Mouse (Mus musculus) right cerebral cortex, adult 18-20 months (tissue): ENCODE data around the gene Olfr117.
"Not testable (repeated sequence)": the region's sequence is repeated elsewhere in the genome, so short reads cannot be mapped to it uniquely, and the experiment has no call there.

Experiments
- DNase-seq: peaks from one replicate; pipeline ENCODE4 v3.0.0; 2022; ENCODE audit warnings: mixed read lengths

Gene Olfr117

DNA sequence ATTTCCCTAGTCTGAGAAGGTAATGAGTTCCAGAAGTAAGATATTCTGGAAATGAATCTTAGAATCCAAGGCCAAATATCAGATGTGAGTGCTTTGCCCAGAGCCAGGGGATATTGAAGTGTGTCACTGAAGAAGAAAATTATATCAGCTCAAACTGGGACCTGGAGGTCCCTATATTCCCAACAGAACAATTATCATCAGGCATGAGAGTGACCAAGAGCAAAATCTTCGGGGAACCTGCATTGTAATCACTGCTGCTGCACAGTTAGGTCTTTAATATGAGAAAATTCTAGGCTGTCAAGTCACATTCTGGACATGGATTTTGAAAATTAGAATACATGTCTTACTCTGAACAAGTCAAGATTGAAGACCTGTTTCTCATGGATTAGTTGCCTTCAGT, at the start of gene Olfr117:
Gene Olfr117, minus strand, starts transcription at position 101 of the 400 bp plus-strand sequence.
- no peak for DNase-seq

DNA sequence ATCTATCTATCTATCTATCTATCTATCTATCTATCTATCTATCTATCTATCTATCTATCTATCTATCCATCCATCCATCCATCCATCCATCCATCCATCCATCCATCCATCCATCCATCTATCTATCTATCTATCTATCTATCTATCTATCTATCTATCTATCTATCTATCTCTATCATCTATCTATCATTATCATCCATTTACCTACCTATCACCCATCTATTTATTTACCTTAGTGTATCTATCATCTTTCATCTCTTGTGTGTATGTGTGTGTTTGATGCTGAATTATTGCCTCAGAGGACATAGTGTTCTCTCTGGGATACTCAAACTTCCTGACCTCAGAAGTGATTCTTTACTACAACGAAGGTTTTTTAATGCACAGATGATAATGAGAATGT, 32.7 kb upstream of the Olfr117 start, which contains the start of gene Olfr119:
Gene Olfr119, plus strand, starts transcription at position 301 of the 400 bp plus-strand sequence.
- not testable (repeated sequence) for DNase-seq

DNA sequence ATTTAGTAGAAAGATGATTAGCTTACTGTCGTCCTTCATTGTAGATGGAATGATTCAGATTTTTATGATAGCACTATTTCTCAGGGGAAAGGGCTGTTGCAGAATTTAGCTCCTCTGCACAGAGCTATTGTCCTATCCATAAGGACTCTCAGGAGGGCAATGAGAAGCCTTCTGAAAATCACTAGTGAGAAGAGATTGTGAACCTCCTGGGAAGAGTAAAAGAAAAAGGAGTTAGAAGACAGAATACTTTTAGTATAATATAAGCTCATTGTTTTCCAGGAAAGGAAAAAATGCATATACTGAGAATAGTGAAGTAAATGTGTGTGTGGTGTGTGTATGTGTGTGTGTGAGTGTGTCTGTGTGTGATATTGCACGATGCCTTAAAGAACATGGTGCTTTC, 3.1 kb upstream of the Olfr117 start, which contains the start of gene Olfr118:
Gene Olfr118, plus strand, starts transcription at position 301 of the 400 bp plus-strand sequence.
- no peak for DNase-seq

DNA sequence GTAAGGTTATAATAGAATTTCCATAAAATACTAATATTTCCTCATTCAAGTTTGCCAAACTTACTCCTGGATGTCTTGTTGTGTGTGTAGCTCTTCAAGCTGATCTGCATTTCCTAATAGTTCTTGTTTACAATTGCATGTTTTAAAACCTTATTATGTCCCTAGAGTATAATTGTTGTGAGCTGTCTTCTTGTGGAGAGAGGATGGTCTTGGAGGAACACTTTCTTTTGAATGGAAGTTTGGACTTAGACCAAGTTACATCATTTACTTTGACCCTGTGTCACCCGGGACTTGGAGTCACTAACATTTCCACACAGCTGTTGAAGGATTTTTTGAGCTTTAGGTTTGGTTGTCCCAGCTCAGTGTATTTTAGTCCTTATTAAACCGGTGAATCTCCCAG, 36.6 kb downstream of the Olfr117 start, which contains the start of the genes Olfr115 and Olfr116:
Gene Olfr115, minus strand, starts transcription at position 101 of the 400 bp plus-strand sequence.
Gene Olfr116, minus strand, starts transcription at position 191 of the 400 bp plus-strand sequence.
- no peak for DNase-seq
